In the genomic region with DNA sequence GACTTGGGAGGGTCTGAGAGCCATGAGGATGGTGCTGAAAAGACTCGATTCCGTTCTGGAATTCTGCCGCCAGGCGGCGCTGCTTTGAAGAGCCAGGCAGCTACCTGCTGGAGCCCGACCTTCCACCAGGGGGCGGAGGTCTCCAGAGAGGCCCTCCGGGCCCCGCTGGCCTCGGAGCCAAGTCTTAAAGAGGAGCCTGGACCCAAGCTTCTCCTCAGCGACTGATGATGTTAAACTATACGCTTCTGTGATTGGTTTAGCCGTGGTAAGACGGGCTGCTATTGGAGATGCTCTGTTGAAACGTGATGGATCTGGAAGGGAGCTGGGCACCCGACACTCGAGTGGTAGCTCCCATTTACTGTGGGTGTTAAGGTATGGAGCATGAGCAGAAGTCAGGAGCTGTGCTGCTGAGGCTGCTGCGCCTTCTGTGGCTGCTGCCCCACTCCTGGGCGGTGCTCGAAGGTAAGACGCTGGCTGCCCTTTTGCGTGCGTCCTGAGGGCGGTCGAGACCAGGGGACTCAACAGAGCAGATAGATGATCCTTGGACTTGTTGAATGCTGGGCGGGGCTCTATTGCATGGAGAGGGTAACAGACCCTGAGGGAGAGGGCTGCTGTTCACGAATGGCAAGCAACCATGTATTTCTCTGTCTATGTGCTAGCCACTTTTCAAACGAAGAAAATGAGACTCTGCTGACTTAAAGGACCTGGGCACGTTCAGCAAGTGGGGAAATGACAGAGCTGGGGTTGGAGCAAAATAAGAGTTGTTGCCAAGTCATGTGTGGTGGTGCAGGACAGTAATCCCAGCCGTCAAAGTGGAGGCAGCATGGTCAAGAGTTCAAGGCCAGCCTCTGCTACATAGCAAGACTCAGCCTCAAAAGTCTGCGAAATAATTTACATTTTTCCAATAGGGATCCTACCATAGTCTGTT, we compare ENCODE assay signal across 1 mouse cellular context.
TF ChIP-seq lines count a peak whose summit lies in the region.

No protein-coding gene starts in this region.

TF ChIP-seq in myocyte, 11 proteins besides CTCF, POLR2A, EP300 and RAD21 (continued from another document):
- TF ChIP-seq TCF3 (IDR thresholded peaks at IDR 0.05; ENCODE audit: insufficient read length, low read depth) (no peak), MAX (IDR thresholded peaks at IDR 0.05; ENCODE audit: low read depth) (no peak), TCF12 (IDR thresholded peaks at IDR 0.05; ENCODE audit: insufficient read depth, poor library complexity, severe bottlenecking) (no peak)
